Mouse (Mus musculus) stomach, postnatal 0 days (tissue): ENCODE data around the gene Olfr632.

ENCODE experiments used
- CTCF ChIP-seq: IDR thresholded peaks from 2 replicates; pipeline ENCODE4 v1.5.1; 2016; ENCODE audit warnings: antibody characterized with exemption, low read depth, mild to moderate bottlenecking, moderate library complexity
- EP300 ChIP-seq: optimal IDR thresholded peaks from 2 replicates; pipeline ENCODE3; 2016; ENCODE audit warnings: antibody characterized with exemption

DNA sequence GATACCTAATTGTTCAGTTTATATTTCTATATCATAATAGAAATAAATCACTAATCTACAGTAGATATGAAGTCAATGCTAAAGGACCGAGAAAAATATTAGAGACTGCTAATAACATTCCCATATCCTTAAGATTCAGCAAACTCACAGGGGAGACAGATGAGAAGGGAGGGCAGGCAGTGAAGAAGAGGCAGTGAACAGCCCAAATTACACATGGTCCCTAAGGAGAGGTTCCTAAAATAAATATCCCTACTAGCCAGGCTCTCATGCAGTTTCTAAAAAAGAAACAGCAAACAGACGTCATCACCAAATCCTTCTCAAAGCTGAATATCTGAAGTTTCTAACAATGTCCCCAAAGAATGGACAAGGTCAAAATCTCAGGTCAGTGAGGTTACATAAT, 31.0 kb upstream of the Olfr632 start, which contains the start of gene Olfr65:
- TF ChIP-seq CTCF (no peak), EP300 (no peak)
